Mouse (Mus musculus): ENCODE data around the gene Fancm. TPM values are rescaled to one million over a fixed set of nuclear protein-coding genes. Genes with fewer than 3 reads are reported as not detected.
"Not testable (repeated sequence)": the region's sequence is repeated elsewhere in the genome, so short reads cannot be mapped to it uniquely, and the experiment has no call there.

The Fancm gene
- polyA plus RNA-seq, 2 experiments from 2014 or later: 3.5 to 7.4 TPM

- no peak for ATAC-seq
Observed at GRCm38 (mm10) chr12:65119451-65119850, 44.0 kb downstream of the Fancm start.

DNA sequence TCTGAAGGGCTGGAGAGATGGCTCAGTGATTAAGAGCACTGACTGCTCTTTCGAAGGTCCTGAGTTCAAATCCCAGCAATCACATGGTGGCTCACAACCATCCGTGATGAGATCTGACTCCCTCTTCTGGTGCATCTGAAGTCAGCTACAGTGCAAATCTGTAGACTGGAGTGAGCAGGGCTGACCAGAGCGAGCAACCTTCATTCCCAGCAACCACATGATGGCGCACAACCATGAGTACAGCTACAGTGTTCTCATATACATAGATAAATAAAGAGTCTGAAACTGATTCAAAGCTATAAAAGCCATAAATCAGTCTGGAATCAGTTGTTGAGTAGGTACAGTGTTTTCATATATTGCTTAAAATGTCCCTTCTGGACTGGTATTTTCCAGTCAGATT, 60.7 kb downstream of the Fancm start:
- ATAC-seq: not testable (repeated sequence)

DNA sequence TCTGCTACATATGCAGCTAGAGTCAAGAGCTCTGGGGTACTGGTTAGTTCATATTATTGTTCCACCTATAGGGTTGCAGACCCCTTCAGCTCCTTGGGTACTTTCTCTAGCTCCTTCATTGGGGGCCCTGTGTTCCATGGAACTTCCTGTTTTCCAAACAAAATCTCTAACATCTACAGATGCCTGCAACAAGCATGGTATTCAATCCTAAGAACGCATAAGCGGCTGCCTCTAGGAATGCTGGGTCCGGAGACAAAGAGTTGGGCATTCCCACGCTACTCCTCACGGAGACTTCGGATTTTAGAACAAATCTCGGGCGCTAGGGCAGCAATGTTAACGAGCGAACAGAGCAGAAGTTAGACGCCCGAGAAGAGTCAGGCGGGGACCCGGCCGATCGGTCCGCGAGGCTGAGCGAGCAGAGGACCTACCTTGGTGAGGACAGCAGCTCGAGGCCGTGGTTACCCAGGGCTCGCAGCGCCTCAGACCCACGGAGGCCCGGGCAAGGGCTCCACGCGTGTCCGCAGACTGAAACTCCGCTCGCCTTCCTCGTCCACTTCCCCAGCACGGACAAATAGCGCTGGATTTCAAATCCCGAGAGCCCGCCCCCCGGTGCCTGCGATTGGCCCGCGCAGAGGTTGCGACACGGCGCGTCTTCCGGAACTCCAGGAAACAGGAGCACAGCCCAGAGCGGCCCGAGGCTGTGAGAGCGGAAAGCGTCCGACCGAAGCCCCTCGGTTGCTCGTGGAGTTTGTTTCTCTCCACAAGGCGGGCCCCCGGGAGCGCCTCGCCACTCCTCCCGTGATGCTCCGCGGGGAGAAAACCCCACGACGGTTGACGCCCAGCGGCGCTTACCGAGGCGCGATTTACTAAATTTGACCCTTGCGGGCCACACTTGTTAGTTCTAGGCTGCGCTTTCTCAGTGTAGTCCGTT, 96.9 kb downstream of the Fancm start, which contains the start of gene Mis18bp1:
Gene Mis18bp1 (minus strand): TSS at position 584 of the 931 bp plus-strand sequence.
- peak; percentile 92 for ATAC-seq

DNA sequence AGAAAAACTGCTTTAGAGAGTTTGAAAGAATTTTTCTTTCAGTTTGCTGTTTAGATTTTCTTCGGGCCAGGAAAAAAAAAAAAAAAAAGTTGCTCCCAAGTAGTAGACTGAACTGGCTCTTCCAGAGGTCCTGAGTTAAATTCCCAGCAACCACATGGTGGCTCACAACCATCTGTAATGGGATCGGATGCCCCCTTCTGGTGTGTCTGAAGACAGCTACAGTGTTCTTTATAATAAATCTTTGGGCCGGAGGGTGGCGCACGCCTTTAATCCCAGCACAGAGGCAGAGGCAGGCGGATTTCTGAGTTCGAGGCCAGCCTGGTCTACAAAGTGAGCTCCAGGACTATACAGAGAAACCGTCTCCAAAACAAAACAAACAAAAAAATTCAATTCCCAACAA, 97.6 kb downstream of the Fancm start:
- ATAC-seq: peak; percentile 32

GRCm38 (mm10) chr12:65173736-65174135, 98.3 kb downstream of the Fancm start:
- no peak for ATAC-seq

Other genes starting within 250 kb of the Fancm start
- under 1 TPM in 1 of 2 experiments, not detected in 1; 0.54 TPM for gene Gm527, start 157.7 kb upstream of the Fancm start, polyA plus RNA-seq (2017; shearing (Covaris generic))
- 10 to 100 TPM; 20.1 to 26.2 TPM for gene Klhl28, start 110.1 kb upstream of the Fancm start, polyA plus RNA-seq (2017; shearing (Covaris generic))
- 10 to 100 TPM; 12.7 to 13.2 TPM for gene Togaram1, start 109.8 kb upstream of the Fancm start, polyA plus RNA-seq (2017; shearing (Covaris generic))
- gene Prpf39, start 39.3 kb upstream of the Fancm start, polyA plus RNA-seq (2017; shearing (Covaris generic)): 10 to 100 TPM; 77.3 to 77.5 TPM
- gene Fkbp3, start 1.6 kb upstream of the Fancm start, polyA plus RNA-seq (2017; shearing (Covaris generic)): 100 to 1,000 TPM; 259 to 332 TPM
- 10 to 100 TPM; 10.8 to 12.4 TPM for gene Mis18bp1, start 97.0 kb downstream of the Fancm start, polyA plus RNA-seq (2017; shearing (Covaris generic))
- gene Wdr20rt, start 149.9 kb downstream of the Fancm start, polyA plus RNA-seq (2017; shearing (Covaris generic)): not detected